Mouse (Mus musculus): ENCODE data around the gene Npnt.

Npnt gene

DNA sequence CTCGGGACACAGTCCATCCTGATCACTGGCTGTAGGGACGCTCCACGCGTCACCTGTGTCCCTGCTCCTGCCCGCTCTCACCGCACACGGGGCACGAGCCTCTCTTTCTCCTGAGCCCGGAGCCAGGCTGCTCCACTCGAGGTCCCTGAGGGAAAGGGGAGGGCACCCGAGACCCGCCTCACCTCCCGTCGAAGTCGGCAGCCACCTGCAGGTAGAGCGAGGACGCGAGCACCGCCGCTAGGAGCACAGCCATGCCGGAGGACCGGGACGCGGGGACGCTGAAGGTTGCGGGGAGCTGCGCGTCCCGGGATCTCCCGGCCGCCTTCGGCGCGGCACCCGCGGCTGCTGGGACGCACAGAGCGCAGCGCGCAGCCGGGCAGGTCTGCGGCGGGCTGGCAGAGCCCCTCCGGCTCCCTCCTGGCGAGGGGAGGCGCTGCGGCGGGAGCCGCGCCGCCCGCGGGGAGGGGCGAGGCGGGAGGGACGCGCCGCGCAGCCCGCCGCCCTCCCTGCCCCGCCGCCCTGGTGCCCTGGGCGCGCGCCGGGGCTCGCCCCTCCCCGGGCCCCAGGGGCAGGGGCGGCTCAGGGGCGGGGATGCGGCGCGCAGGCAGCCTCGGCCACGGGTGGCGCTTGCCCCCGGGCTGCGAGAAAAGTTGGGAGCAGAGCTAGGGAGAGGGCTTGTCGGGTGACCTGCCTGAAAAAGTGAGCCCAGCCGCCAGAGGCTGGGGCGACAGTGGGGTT, at the start of gene Npnt:
TSS of gene Npnt (minus strand) at position 501 of the 738 bp plus-strand sequence.
- DNase-seq (ENCODE audit: low read depth) = peak; percentile 49

DNA sequence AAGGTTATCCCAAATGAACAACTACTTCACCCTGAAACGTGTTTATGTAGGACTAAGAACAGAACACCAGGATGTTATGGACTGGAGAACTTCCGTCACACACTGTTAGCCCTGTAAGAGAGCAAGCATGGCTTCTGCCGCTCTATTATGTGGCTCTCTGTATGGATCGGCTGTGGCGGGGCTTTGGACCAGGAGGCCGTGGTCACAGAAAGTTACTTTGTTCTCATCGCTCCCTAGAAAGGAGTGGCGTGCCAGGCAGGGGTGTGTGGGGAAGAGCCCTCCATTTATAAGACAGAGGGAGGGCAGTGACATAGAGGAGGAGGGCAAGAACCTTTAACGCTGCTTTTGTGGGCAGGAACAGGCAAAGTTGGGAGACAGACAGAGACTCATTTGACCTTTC, 46.2 kb upstream of the Npnt start:
- DNase-seq (ENCODE audit: low read depth) = no peak

DNA sequence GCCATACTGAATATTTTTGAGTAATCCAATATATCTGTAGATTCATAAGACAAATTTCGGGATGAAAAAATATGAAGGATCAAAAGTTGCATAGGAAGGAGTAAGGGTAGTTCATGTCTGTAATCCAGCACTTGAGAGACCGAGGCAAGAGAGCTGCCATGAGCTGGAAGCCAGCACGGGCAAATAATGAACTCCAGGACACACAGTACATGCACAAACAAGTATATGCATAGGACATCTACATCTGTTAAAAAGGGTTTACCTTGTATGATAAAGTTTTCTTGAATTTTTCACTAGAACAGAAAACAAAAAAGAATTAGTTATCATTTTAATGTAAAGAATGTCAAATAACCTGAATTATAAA, 45.8 kb upstream of the Npnt start:
- no peak for DNase-seq (ENCODE audit: low read depth)

DNA sequence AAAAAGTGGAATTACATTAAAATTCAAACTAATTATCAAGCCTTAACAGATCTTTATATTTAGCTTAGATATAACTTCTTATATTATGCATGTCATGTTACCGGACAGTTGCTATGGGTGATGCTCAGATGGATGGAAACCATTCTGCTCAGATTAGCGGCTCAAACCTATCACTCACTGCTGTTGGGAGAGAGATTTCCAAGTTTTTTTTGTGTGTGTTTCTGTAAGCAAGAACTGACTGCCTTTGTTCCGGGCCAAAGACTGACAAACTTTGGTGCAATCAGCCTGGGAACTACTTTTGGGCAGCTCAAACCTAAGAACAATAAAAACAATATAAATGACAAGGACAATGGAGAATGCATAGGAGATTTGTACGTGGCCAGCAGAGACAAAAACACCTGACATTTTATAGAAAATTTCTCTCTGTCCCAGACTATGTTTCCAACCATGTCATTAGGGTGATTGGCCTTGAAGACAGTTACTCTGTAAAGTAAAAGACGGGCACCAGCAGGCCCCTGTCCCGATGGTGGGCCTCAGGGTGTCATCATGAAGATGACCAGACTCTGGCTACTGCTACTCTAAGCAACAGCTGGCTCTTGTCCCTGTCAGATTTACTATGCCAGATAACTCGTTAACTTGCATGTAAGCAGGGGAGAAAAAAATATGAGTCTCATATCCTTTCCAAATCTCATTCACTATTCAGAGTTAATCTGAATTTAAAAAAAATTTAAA, 45.2 kb upstream of the Npnt start:
- no peak for DNase-seq (ENCODE audit: low read depth)

DNA sequence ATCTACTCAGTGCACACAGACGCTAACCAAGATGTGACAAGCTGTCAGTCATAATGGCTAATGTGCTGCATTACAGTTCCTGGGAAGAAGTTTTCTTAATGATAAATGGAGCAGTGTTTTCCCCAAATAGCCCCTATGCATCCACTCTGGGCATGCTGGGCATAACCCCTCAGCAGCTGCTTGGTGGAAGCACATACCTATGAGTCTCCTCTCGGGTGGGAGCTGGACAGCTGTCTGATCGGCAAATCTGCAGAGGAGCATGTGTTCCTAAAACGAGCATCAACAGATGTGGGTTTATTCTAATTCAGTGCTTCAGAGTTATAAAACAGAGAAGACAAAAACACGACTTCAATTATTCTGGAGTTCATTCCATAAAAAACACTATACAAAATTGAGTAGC, 36.1 kb upstream of the Npnt start:
- no peak for DNase-seq (ENCODE audit: low read depth)

DNA sequence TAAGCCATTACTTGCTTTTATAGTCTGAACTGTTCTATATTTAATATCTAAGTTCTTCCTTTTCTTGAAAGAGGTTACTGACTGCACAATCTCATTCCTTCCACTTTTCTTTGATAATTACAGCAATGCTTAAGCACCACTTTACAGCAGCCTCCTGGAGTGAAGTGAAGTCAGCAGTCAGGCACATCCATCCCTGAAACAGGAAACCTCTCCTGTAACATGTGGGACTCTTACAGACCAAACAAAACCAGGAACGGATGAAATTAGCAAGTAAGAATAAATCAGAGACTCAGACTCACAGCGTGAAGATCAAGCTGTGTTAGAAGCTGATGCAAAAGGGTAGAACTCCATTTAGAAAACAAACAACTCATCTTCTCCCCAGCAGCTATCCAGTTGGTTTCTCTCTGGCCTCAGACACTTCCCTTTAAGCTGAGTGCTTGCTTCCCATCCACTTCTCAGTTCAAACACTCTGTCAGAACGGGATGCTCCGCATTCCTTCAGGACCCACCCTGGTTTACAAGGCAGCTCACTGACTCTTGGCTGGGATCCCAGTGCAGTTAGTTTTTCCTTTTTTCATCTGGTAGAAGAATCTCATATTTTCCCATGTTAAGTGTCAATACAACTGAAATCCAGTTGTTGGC, 33.9 kb upstream of the Npnt start:
- DNase-seq (ENCODE audit: low read depth) = peak; percentile 65

DNA sequence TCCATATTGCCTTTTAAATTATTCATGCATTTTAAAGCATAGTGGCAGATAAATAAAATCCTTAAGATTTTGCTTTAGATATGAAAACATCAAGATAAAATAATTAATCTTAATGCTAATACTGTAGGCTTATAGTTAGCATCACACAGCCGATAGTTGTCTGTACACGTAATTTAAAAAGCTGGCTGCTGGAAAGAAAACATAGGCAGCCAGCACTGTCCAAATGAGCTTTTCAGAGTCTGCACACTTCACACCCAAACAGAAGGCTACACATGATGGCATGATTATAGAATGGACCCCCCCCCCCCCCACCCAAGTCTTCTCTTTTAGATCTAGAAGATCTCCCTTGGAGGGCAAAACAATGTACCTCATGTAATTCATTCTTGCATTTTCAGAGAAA, 31.9 kb upstream of the Npnt start:
- DNase-seq (ENCODE audit: low read depth) = no peak

DNA sequence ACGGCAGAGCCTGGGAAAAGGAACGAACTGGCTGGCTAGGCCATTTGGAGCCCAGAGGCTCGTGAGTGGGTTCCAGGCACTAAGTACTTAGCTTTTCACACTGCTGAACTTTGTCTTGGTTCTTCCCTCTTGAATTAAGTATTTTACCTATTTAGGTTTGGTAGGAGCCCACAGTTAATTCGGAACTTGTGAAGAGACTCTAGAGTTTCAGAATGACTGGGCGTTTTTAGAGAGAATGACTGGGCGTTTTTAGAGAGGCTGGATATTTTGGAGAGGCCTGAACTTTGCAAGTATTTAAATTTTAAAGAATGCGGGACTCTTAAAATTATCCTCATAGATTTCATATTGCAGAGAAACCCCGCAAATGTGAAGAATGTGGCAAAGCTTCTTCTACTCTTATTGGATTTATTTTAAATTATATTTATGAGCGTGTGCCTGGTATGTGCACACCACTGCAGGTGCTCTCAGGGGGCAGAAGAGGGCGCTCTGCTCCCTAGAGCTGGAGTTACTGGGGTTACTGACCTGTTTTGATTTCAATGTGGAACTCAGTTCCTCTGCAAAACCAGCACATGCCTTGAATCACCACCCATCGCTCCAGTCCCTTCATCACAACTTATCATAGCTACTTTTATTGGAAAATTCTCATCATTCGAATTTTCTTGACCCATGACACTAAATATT, 29.8 kb upstream of the Npnt start:
- no peak for DNase-seq (ENCODE audit: low read depth)

DNA sequence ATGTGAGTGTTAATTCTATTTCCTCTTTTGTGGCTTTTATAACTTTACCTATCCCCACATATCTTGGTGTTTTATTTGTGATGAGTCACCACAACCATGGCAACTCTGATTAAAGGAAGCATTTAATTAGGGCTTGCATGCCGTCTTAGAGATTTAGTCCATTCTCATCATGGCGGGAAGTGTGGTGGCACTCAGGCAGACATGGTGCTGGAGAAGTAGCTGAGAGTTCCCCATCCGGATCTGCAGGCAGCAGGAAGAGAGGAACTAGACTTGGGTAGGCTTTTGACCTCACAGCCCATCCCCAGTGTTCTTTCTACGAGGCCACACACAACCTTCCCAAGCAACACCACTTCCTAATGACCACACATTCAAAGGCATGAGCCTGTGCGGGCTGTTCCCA, 16.2 kb upstream of the Npnt start:
- DNase-seq (ENCODE audit: low read depth) = no peak

DNA sequence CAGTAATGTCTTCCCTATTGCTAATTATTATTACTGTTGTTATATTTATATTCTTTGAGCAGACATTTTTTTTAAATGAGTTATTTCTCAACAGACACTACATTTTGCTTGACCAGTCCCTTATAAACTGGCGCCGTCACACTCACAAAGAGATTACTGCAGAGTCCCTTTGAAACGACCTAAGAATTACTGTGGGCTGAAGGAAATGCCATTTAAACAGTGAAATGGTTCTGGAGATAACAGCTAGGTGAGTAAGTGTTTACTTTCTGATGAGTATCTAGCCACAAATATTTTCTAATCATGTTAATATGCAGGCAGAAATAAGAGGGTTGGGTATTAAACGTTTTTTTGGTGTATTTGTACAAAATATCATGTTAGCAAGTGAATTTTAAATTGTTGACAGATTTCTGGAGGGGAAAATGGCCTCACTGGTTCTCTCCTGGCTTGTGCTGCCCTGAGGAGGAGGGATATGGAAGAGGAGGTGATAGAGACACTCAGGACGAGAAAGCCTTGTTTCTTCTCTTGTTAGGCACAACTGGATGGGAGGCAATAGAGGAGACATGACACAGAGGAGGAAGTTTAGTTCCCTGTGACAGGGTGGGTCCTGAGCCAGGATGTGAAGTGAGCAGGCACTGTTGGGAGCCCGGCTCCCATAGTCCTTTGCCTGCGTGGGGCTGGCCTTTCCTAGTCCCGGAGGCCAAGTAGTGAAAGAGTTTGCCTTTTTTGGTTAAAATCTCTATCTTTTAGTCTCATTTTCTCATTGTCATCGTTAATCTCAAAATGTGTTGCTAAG, 14.8 kb upstream of the Npnt start:
- DNase-seq (ENCODE audit: low read depth) = peak; percentile 28

DNA sequence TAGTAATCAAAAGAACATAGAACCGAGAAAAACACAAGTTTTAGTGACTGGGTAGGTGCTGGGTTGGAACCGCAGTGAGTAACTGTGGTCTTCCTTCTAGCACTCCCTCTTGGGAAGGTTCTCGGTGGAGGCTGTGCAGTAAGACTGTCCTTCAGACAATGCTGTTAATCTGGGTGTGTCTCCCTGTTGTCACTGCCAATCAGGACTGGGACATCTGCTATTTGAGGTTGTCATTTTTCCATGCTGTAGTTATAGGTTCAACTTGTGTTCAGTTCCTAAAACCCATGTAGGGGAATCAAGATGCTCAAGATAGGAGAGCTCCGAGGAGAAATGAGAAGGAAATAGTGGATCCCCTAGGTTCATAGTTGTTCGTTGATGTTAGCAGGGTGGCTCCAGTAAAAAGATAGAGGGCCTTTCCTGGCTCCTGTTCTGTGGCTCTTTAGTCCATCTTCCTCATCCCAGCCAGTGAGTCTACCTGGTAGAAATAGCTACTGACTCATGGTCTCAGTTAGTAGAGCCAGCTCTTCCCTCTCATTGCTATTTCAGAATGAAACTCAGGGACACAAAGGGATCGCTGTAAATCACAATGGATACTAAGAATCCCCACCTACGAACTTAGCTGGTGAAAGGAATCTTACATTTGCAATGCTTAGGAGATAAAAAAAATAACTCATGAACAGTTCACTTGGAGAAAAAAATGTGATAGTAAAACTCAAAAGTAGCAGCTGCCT, 12.7 kb upstream of the Npnt start:
- no peak for DNase-seq (ENCODE audit: low read depth)

DNA sequence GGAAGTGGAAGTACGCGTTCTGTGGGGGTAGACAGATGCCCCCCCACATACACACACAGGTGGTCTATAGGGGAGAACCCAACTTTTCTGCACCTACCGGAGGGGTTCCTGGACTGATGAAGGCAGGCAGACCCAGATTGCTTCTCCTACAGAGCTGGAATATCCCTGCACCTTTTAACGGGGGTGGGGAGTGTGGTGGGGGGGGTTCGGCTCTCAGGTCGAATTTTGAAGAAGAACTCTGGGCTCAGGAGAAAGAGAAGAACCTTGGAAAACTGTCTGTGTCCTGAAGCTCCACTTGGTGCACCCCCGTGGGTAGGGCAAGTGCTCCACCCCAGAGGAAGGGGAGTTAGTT, 414 bp upstream of the Npnt start:
- no peak for DNase-seq (ENCODE audit: low read depth)

DNA sequence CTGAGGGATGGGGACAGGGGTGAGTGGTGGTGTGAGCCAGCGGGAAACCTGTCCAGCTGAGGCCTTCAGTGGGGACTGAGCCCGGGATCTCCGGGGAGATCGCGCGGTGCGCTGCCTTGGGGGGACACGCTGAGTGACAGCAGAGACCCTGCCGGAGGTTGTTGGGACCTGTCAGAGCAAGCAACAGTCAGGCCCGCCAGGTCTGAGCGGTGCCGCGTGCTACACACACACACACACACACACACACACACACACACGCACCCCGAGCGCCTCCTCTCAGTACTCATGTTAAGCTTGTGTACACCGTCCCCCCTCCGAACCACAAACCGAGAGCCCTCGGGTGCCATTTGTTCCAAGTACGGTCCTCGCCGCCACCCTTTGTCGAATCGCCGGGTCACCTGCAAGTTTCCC, 706 bp downstream of the Npnt start:
- DNase-seq (ENCODE audit: low read depth) = peak; percentile 54

DNA sequence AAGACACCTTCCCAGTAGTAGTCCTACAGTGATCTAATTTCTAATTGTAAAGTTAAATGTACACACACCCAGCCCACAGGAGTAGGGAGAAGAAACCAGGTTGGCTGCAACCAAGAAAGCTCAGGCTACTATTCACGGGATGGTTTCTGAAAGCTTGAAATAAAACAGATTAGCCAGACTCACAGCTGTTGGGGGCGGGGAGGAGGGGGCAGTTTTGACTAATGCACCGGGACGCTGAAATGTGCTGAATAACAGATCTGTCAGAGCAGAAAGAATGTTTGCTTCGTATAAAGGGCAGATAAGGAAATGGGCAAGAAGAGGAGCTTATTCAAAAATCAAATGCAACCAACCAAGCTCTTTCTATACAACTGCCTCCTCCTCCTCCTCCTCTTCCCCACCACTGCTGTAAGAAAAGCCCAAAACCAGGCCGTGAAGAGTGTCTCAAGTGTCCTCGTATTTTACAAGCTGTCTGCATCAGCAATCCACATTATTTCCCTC, 1.7 kb downstream of the Npnt start:
- peak; percentile 68 for DNase-seq (ENCODE audit: low read depth)

DNA sequence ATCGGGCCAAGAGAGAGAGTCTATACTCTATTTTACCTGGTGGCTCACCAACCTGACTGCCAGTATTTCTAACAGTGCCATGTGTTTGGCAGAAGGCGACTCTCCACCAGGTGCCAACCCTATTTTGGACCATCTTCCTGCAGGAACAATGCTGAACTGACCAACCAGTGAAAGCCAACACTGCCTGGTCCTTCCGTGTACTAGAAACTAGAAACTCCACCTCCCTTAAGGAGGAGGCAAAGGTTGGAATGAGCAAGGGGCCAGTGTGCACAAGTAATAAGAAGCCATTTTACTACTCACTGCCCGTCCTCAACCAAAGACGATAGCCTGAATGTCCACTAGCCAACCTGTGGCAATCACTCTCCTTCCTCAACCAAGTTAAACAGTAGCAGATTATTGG, 4.0 kb downstream of the Npnt start:
- no peak for DNase-seq (ENCODE audit: low read depth)

DNA sequence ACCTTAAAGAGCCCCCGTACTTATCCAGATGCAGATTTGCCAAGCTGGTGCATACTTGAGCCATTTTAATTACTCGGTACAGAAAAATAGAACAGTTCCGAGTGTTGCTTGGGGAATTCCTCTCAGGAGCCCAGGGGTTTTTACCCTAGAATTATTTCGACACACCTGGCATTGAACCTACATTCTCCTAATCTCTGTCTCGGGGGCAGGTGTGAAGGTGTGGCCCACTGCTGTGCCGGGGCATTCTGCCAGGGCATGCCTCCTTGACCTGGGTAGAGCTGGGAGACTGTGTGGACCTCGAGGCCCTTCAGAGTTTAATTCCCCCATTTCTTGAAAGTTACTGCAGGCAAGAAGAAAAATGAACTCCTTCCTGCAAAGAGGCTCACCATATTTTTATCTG, 4.4 kb downstream of the Npnt start:
- no peak for DNase-seq (ENCODE audit: low read depth)

DNA sequence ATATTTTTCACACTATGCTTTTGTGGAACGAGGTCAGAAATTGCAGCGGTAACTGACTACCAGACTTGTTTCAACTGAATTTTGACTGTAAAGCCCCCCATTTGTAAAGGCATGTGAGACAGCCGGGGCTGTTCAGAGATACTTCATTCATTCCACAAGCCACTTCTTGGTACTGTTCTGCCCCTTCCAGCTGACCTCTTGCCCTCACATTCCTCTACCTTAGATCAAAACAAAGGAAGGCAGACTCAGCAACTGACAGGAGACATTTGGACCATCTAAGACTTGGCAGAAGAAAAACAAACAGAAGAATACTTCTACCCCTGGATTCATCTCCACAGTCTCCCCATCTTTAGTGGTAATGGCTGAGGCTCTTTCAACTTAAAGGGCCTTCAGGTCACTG, 5.5 kb downstream of the Npnt start:
- DNase-seq (ENCODE audit: low read depth) = no peak

DNA sequence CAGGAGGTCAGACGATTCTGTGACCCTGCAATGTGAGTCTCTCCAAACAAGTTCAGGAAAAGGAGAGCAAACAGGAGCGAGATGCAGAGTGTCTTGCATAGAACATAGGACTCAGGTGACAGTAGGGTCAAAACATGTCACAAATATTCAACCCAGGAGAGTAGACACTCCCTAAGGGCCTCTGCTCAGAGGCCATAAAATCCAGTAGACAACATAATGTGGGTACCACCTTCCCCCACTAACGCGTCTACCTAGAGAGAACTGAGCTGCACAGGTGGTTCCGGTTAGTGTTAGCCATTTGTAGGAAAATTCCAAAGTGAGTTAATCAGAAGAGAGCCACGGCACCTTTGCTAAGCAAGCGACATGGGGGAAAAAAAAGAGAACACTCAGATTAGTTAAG, 5.9 kb downstream of the Npnt start:
- no peak for DNase-seq (ENCODE audit: low read depth)

DNA sequence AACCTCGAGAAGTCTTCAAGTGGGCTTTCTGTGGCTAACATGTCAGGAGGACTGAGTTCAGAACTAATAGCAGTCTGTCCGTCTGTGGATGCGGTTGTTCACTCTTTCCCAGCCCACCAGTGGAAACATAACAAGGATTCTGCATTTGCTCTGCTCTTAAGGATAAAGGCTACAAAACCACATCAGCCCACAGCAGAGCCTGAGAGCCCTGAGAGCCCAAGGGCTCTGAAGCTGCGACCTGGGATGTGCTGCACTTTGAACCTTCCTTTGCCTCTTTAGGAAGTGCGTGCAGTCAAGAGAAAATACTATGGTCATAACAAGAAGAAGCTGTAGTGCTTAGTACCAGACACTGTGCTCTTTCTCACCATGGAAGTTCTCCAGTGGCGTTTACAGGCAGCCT, 7.3 kb downstream of the Npnt start:
- DNase-seq (ENCODE audit: low read depth) = no peak

DNA sequence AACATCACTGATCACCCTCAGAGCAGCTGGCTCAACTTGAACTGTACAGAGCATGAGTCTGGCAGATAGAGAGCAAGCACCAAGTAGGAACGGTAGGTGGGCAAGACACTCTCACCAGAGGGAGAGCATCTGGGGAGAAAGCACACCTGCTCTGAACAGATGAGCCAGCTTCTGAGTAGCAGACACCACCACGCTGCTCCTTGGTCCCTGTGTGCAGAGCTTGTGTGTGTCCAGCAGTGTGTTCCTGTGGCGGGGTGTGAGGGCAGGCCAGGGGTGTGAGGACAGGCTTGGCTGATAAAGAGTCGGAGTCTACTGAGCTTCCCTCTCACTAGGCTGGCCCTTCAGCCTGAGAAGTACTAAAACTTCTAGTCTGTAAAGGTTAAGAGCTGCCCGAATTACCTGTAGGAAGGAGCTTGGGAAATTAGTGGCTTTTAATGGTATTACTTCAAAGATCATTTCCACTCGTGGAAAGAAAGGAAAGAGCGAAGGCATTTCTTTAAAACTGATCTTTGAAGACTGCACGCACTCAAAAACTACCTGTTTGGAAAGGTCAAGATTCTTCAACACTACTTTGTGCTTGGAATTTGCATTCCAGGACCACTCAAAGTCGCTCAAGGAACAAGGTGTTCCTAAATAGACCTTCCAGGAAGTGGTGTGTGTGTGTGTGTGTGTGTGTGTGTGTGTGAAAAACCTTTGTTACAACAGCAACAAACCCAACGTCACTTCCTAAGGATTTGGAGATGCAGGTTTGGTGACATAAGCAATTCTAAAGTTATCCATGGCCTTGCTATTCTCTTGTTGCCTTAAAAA, 9.7 kb downstream of the Npnt start:
- DNase-seq (ENCODE audit: low read depth) = no peak

All from NIH3T3 (cell line).